Mouse (Mus musculus): ENCODE results near the gene Dnajc1. TPM values are rescaled to one million over a fixed set of nuclear protein-coding genes. Genes with fewer than 3 reads are reported as not detected.

Gene Dnajc1
- polyA plus RNA-seq, 1 experiment from 2014 or later = 23.7 TPM

GRCm38 (mm10) chr2:18316909-18317308 is 75.7 kb downstream of the Dnajc1 start:
- Histone ChIP-seq H3K27me3 (replicated peaks; ENCODE audit: control insufficient read depth, insufficient read depth, low read length) (no peaks in the 10 kb centered on the region), H3K9me3 (ENCODE audit: control insufficient read depth, low read length) (peaks cover 7% of the 10 kb centered on the region; the same call in 1 of the 2 replicates), H3K27ac (ENCODE audit: low read depth, low read length) (no peak overlapping the region), H3K4me1 (replicated peaks; ENCODE audit: control insufficient read depth, insufficient read depth, low read length) (no peaks in the 10 kb centered on the region), H3K4me2 (no peak overlapping the region), H3K9ac (ENCODE audit: low read depth, low read length) (no peak overlapping the region), H3K4me3 (ENCODE audit: low read depth, low read length) (no peak overlapping the region), H3K36me3 (ENCODE audit: control insufficient read depth, insufficient read depth, low read length) (no peaks in the 10 kb centered on the region)
- no peak for DNase-seq (ENCODE audit: low spot score)
- 79% methylated on average over 2 of the region's 2 CpGs for WGBS
- no peak for ATAC-seq (replicated peaks; ENCODE audit: low FRiP score)

DNA sequence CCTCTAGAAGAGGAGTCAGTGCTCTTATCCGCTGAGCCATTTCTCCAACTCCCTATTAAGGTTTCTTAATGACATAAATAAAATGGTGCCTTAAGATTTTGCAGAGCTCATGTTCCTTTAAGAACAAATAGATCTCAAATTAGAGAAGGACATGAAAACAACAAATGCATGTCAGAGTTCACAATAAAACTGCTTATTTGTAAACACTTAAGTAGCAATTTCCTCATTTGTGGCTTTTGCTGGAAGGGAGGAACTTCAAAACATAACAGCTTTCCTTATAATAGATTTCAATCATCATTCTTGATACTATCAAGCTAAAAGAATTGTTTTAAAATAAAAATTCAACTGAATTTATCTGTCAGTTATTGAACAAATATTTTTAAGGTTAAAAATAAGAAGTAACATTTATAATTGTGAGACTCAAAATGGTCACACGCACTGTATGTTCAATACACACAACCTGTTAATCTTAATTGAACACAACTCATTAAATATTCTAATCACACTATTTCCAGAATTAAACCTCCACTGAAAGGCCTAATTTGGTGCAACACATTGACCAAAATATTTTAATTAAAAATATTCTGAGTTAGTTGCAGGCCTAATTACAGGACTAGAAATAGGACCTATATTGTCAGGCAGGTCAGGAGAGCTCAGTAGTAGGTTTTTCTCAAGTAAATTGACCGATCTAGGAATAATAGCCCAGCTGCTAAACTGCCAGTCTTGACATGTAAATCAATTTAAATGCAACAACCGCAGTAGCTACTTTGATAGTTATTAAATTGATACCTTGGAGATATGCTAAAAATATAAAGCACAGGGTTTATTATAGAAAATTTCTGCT is 82.1 kb downstream of the Dnajc1 start:
- no peak overlapping the region for H3K27ac ChIP-seq (ENCODE audit: low read depth, low read length)
- no peak overlapping the region for H3K9ac ChIP-seq (ENCODE audit: low read depth, low read length)
- H3K36me3 ChIP-seq (ENCODE audit: control insufficient read depth, insufficient read depth, low read length) = no peaks in the 10 kb centered on the region
- no peak for ATAC-seq (replicated peaks; ENCODE audit: low FRiP score)
- no peaks in the 10 kb centered on the region for H3K27me3 ChIP-seq (replicated peaks; ENCODE audit: control insufficient read depth, insufficient read depth, low read length)
- no peaks in the 10 kb centered on the region for H3K9me3 ChIP-seq (ENCODE audit: control insufficient read depth, low read length)
- no peak for DNase-seq (ENCODE audit: low spot score)
- WGBS = 90% methylated on average over 4 of the region's 4 CpGs
- no peak overlapping the region for H3K4me3 ChIP-seq (ENCODE audit: low read depth, low read length)
- H3K4me2 ChIP-seq = no peak overlapping the region
- no peaks in the 10 kb centered on the region for H3K4me1 ChIP-seq (replicated peaks; ENCODE audit: control insufficient read depth, insufficient read depth, low read length)

GRCm38 (mm10) chr2:18307440-18308305 is 85.0 kb downstream of the Dnajc1 start:
- Histone ChIP-seq H3K4me2 (no peak overlapping the region), H3K4me3 (ENCODE audit: low read depth, low read length) (no peak overlapping the region), H3K36me3 (ENCODE audit: control insufficient read depth, insufficient read depth, low read length) (no peaks in the 10 kb centered on the region), H3K4me1 (replicated peaks; ENCODE audit: control insufficient read depth, insufficient read depth, low read length) (no peaks in the 10 kb centered on the region), H3K27me3 (replicated peaks; ENCODE audit: control insufficient read depth, insufficient read depth, low read length) (no peaks in the 10 kb centered on the region), H3K27ac (ENCODE audit: low read depth, low read length) (no peak overlapping the region), H3K9ac (ENCODE audit: low read depth, low read length) (no peak overlapping the region), H3K9me3 (ENCODE audit: control insufficient read depth, low read length) (no peaks in the 10 kb centered on the region)
- ATAC-seq (replicated peaks; ENCODE audit: low FRiP score) = no peak
- DNase-seq (ENCODE audit: low spot score) = no peak
- 79% methylated on average over 7 of the region's 7 CpGs for WGBS

DNA sequence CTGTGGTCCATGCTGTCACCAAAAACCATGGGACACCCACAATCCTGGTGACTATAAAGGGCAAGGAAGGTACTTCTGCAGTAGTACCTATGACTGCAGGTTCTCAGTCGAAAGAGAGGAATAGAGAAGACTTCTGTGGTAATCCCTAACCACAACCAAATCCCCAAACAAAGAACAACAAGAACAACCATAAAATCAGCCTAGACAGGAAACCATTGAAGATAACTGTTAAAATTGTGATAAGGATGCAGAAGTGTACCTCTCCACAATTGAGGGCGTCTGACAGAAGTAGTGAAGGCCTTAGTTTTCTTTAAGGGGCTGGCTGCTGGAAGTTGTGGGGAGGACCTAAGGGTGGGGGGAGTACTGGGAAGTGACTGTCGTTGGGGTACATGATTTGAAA is 91.7 kb downstream of the Dnajc1 start:
- WGBS = 65% methylated on average over 3 of the region's 3 CpGs
- Histone ChIP-seq H3K9ac (ENCODE audit: low read depth, low read length) (no peak overlapping the region), H3K9me3 (ENCODE audit: control insufficient read depth, low read length) (no peaks in the 10 kb centered on the region), H3K27ac (ENCODE audit: low read depth, low read length) (no peak overlapping the region), H3K4me2 (no peak overlapping the region), H3K27me3 (replicated peaks; ENCODE audit: control insufficient read depth, insufficient read depth, low read length) (no peaks in the 10 kb centered on the region), H3K36me3 (ENCODE audit: control insufficient read depth, insufficient read depth, low read length) (peaks cover 3% of the 10 kb centered on the region; the same call in 1 of the 2 replicates), H3K4me1 (replicated peaks; ENCODE audit: control insufficient read depth, insufficient read depth, low read length) (no peaks in the 10 kb centered on the region), H3K4me3 (ENCODE audit: low read depth, low read length) (no peak overlapping the region)
- DNase-seq (ENCODE audit: low spot score) (no peak), ATAC-seq (replicated peaks; ENCODE audit: low FRiP score) (no peak)

GRCm38 (mm10) chr2:18285175-18285574 is 107.5 kb downstream of the Dnajc1 start:
- 95% methylated on average over 6 of the region's 6 CpGs for WGBS
- no peak overlapping the region for H3K27ac ChIP-seq (ENCODE audit: low read depth, low read length)
- no peak overlapping the region for H3K4me3 ChIP-seq (ENCODE audit: low read depth, low read length)
- no peaks in the 10 kb centered on the region for H3K9me3 ChIP-seq (ENCODE audit: control insufficient read depth, low read length)
- H3K36me3 ChIP-seq (ENCODE audit: control insufficient read depth, insufficient read depth, low read length) = no peaks in the 10 kb centered on the region
- no peak overlapping the region for H3K9ac ChIP-seq (ENCODE audit: low read depth, low read length)
- H3K27me3 ChIP-seq (replicated peaks; ENCODE audit: control insufficient read depth, insufficient read depth, low read length) = no peaks in the 10 kb centered on the region
- no peak overlapping the region for H3K4me2 ChIP-seq
- H3K4me1 ChIP-seq (replicated peaks; ENCODE audit: control insufficient read depth, insufficient read depth, low read length) = no peaks in the 10 kb centered on the region
- no peak for DNase-seq (ENCODE audit: low spot score)
- ATAC-seq (replicated peaks; ENCODE audit: low FRiP score) = no peak

- Histone ChIP-seq H3K27me3 (replicated peaks; ENCODE audit: control insufficient read depth, insufficient read depth, low read length) (no peaks in the 10 kb centered on the region), H3K9ac (ENCODE audit: low read depth, low read length) (no peak overlapping the region), H3K4me3 (ENCODE audit: low read depth, low read length) (no peak overlapping the region), H3K9me3 (ENCODE audit: control insufficient read depth, low read length) (no peaks in the 10 kb centered on the region), H3K27ac (ENCODE audit: low read depth, low read length) (no peak overlapping the region), H3K4me1 (replicated peaks; ENCODE audit: control insufficient read depth, insufficient read depth, low read length) (no peaks in the 10 kb centered on the region), H3K36me3 (ENCODE audit: control insufficient read depth, insufficient read depth, low read length) (no peaks in the 10 kb centered on the region), H3K4me2 (no peak overlapping the region)
- ATAC-seq (replicated peaks; ENCODE audit: low FRiP score) (no peak), DNase-seq (ENCODE audit: low spot score) (no peak)
- WGBS = 88% methylated on average over 1 of the region's 1 CpGs
Measured at GRCm38 (mm10) chr2:18265736-18266135, 126.9 kb downstream of the Dnajc1 start.

GRCm38 (mm10) chr2:18264579-18264978 is 128.1 kb downstream of the Dnajc1 start:
- DNase-seq (ENCODE audit: low spot score) (no peak), ATAC-seq (replicated peaks; ENCODE audit: low FRiP score) (no peak)
- Histone ChIP-seq H3K4me2 (no peak overlapping the region), H3K27ac (ENCODE audit: low read depth, low read length) (no peak overlapping the region), H3K9ac (ENCODE audit: low read depth, low read length) (no peak overlapping the region), H3K36me3 (ENCODE audit: control insufficient read depth, insufficient read depth, low read length) (no peaks in the 10 kb centered on the region), H3K4me3 (ENCODE audit: low read depth, low read length) (no peak overlapping the region), H3K4me1 (replicated peaks; ENCODE audit: control insufficient read depth, insufficient read depth, low read length) (no peaks in the 10 kb centered on the region), H3K27me3 (replicated peaks; ENCODE audit: control insufficient read depth, insufficient read depth, low read length) (no peaks in the 10 kb centered on the region), H3K9me3 (ENCODE audit: control insufficient read depth, low read length) (no peaks in the 10 kb centered on the region)
- WGBS = 77% methylated on average over 3 of the region's 3 CpGs

- DNase-seq (ENCODE audit: low spot score) = no peak
- Histone ChIP-seq H3K9ac (ENCODE audit: low read depth, low read length) (no peak overlapping the region), H3K36me3 (ENCODE audit: control insufficient read depth, insufficient read depth, low read length) (no peaks in the 10 kb centered on the region), H3K4me3 (ENCODE audit: low read depth, low read length) (no peak overlapping the region), H3K4me1 (replicated peaks; ENCODE audit: control insufficient read depth, insufficient read depth, low read length) (no peaks in the 10 kb centered on the region), H3K9me3 (ENCODE audit: control insufficient read depth, low read length) (no peaks in the 10 kb centered on the region), H3K27ac (ENCODE audit: low read depth, low read length) (no peak overlapping the region), H3K4me2 (no peak overlapping the region), H3K27me3 (replicated peaks; ENCODE audit: control insufficient read depth, insufficient read depth, low read length) (no peaks in the 10 kb centered on the region)
- 18% methylated on average over 1 of the region's 1 CpGs for WGBS
- ATAC-seq (replicated peaks; ENCODE audit: low FRiP score) = no peak
Measured at GRCm38 (mm10) chr2:18262298-18262697, 130.3 kb downstream of the Dnajc1 start.
